Mouse (Mus musculus): ENCODE measurements around the gene C3. TPM values are rescaled to one million over a fixed set of nuclear protein-coding genes. Genes with fewer than 3 reads are reported as not detected.

The C3 gene
- 163 and 168 TPM in 2 replicates for polyA plus RNA-seq (2012; rRNA removed)

- DNase-seq (ENCODE audit: low spot score), result no peak
Observed at GRCm38 (mm10) chr17:57228014-57228413, at the start of gene C3. Gene C3 (minus strand): TSS chr17:57228136.

- no peak for DNase-seq (ENCODE audit: low spot score)
Observed at GRCm38 (mm10) chr17:57276634-57277121, 48.7 kb upstream of the C3 start.

DNA sequence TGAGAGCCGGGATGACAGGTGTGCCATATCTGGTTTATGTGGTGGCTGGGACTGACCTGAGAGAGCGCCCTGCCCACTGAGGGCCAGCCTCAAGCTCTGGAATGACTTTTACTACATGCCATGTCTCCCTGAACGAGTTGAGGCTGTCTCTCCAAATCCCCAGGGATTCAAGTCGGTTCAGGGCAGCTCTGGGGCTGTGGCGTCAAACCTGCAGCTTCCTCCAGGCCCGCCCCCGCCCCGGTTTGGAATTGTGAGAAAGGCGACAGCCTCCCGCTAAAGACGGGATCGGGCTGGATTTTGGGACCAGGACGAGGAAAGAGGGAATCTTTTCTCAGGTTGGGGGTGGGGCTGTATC, 48.0 kb upstream of the C3 start:
- DNase-seq (ENCODE audit: low spot score), result no peak

GRCm38 (mm10) chr17:57275111-57275996, 47.4 kb upstream of the C3 start:
- peak; percentile 80 for DNase-seq (ENCODE audit: low spot score)

DNA sequence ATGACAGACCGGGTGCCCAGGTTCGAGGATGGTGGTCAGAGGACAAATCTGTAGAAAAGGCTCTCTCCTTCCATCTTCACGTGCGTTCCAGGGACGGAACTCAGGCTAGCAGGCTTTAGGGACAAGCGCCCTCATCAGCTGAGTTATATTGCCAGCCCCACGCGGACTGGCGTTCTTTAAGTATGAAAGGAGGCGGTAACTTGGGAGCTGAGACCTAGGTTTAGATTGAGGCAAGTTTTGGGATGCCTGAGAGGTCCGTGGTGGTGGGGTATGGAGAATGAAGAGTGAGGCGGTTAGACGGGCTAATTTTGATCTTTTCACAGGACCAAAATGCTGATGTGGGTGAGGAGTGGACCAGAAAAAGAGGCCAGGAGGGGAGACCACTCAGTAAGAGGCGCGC, 46.8 kb upstream of the C3 start:
- no peak for DNase-seq (ENCODE audit: low spot score)

GRCm38 (mm10) chr17:57273846-57274245, 45.9 kb upstream of the C3 start:
- DNase-seq (ENCODE audit: low spot score), result no peak

DNA sequence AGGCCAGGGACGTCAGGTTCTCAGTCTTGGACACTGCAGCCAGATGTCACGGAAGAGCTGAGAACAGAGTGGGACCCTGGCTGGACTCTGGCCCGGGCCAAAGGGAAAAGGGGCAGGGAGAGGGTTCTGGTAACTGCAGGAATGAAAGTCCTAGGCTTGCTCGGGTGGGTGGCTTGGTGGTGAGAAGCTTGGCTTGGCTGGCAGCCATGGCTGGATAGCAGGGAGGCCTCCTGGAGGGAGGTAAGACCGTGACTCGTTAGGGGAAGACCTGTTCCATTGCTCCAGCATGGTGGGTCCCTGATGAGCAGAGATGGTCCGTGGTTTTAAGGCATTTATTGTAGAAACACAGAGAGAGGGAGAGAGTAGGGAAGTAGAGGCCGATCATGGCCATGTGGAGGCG, 43.4 kb upstream of the C3 start:
- DNase-seq (ENCODE audit: low spot score), result no peak

GRCm38 (mm10) chr17:57267556-57268126, 39.7 kb upstream of the C3 start:
- DNase-seq (ENCODE audit: low spot score), result no peak

GRCm38 (mm10) chr17:57264972-57265945, 37.3 kb upstream of the C3 start:
- peak; percentile 52 for DNase-seq (ENCODE audit: low spot score)

DNA sequence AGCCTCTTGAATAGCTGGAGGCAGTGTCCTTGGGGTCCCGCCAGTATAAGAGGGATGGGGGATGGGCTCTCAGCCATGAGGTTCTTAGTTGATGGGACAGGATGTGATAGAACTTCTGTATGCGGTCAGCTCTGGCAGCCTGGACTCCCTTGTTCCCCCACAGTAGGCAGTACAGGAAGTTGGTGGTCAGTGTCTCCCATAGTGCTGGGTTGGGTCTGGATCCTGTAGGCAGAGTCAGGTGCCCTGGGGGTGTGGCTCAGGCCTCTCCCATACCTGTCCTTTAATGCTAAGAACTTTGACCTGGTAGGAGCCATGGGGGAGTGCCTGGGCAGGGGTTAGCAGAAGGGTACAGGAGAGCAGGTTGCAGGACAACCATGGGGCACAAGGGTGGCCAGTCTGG, 36.2 kb upstream of the C3 start:
- no peak for DNase-seq (ENCODE audit: low spot score)

- DNase-seq (ENCODE audit: low spot score), result no peak
Observed at GRCm38 (mm10) chr17:57262901-57263550, 35.1 kb upstream of the C3 start.

GRCm38 (mm10) chr17:57261796-57262195, 33.9 kb upstream of the C3 start:
- no peak for DNase-seq (ENCODE audit: low spot score)

DNA sequence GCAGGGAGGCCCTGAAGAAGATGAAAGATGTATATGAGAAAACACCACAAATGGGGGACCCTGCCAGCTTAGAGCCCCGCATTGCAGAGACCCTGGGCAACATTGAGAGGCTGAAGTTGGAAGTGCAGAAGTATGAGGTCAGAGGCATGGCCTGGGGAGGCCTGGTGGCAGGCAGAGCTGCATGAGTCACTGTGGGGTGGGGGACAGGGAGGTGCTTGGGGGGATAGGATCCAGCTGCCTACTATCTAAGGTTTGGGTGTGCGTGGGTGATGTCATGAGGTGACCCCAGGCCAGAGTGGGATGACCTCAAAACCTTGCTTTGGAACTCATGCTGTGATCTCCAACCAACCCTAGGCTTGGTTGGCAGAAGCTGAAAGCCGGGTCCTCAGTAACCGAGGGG, 33.4 kb upstream of the C3 start:
- DNase-seq (ENCODE audit: low spot score), result no peak

DNA sequence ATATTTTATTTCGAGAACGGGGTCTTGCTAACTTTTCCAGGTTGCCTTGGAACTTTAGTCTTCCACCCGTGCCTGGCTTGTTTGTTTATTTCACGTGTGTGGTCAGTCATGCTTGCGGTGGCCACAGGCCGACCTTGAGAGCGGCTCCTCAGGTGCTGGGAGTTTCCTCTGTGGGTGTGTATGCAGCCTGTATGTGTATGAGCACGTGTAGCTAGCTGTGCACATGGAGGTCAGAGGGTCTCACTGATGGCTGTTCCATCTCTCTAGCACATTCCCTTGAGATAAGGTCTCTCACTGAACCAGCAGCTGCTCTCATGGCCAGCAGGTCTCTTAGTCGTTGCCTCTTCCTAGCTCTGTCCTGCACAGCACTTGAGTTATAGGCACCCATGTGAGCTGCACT, 32.4 kb upstream of the C3 start:
- no peak for DNase-seq (ENCODE audit: low spot score)

DNA sequence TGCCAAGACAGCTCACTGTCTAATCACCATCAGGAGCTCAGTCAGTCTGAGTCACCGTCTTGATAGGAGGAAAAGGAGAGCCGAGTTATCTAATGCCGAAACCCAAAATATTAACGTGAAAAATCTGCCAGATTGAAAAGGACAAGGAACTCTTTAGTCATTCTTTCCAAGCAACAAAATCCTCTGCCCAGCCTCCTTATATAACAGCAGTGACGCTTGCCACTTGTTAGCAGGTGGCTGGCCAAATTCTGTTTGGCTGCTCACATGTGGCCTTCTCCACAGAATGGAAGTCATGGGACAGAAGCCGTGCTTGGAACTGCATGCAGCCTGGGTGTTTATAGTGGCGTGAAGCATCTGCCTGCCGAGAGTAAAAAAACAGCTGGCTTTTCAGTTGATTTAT, 31.8 kb upstream of the C3 start:
- no peak for DNase-seq (ENCODE audit: low spot score)

DNA sequence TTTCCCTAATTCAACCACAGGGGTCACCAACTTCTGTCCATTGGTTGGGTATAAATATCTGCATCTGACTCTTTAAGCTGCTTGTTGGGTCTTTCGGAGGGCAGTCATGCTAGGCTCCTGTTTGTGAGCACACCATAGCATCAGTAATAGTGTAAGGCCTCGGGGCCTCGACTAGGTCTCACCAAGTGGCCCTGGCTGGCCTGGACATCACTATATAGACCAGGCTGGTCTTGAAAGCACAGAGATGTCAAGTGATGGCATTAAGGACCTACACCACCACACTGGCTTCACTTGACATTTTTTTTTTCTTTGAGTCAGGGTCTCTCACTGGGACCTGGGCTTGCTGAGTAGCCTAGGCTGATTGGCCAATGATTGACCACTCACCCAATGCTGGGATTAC, 30.3 kb upstream of the C3 start:
- DNase-seq (ENCODE audit: low spot score), result no peak

DNA sequence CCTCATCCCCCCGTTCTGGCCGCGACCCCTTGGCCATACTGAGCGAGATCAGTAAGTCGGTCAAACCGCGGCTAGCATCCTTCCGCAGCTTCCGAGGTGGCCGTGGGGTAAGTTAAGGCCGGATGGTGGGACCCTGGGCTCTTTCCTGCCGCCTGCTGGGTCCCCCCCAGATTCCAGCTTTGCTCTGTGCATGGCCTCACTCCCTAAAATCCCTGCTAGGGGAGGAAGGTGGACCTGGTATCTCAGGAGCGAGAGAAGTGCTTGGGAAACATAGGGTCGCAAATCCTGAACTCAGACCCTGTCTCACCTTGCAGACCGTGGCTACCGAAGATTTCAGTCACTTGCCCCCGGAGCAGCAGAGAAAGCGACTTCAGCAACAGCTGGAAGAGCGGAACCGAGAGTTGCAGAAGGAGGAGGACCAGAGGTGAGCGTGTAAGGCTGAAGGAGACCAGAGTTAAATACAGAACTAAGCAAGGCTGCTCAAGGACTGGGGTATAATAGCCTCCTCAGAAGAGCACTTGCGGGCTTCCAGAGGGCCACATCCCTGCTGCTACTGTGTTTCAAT, 29.1 kb upstream of the C3 start:
- DNase-seq (ENCODE audit: low spot score), result no peak

- no peak for DNase-seq (ENCODE audit: low spot score)
Observed at GRCm38 (mm10) chr17:57255354-57255753, 27.4 kb upstream of the C3 start.

GRCm38 (mm10) chr17:57253306-57253705, 25.4 kb upstream of the C3 start:
- DNase-seq (ENCODE audit: low spot score), result no peak

- no peak for DNase-seq (ENCODE audit: low spot score)
Observed at GRCm38 (mm10) chr17:57251431-57251830, 23.5 kb upstream of the C3 start.

GRCm38 (mm10) chr17:57250461-57251160, 22.7 kb upstream of the C3 start:
- DNase-seq (ENCODE audit: low spot score), result peak; percentile 49

Measured in urinary bladder, adult 2 months (tissue).